Mouse (Mus musculus) intestine, embryonic 16.5 days (tissue): Measurements from ENCODE around the gene Olfr139. TPM values are rescaled to one million over a fixed set of nuclear protein-coding genes. Genes with fewer than 3 reads are reported as not detected.

Source experiments
- ATAC-seq: fragments of 200-750 bp; cut with Nextera tagmentation; 2 replicates; pipeline ENCODE4 v1.8.0; 2017; ENCODE audit warnings: moderate TSS enrichment, moderate library complexity
- H3K27ac ChIP-seq: fragments of 300-500 bp; sonication (generic); 2 replicates; pipeline ENCODE4 v1.5.1; 2014; ENCODE audit warnings: mild to moderate bottlenecking, low read length
- H3K27me3 ChIP-seq: fragments of 300-500 bp; sonication (generic); replicated peaks from 2 replicates; pipeline ENCODE4 v1.6.1; 2014; ENCODE audit warnings: low read length, control low read depth, mixed read lengths; ENCODE audit not compliant: control insufficient read depth, insufficient read depth
- H3K36me3 ChIP-seq: fragments of 300-500 bp; sonication (generic); 2 replicates; pipeline ENCODE4 v1.6.1; 2014; ENCODE audit warnings: low read length, control low read depth; ENCODE audit not compliant: control insufficient read depth, insufficient read depth
- H3K4me1 ChIP-seq: fragments of 300-500 bp; sonication (generic); 2 replicates; pipeline ENCODE4 v1.6.1; 2014; ENCODE audit warnings: low read length, control low read depth, mixed read lengths; ENCODE audit not compliant: control insufficient read depth, insufficient read depth
- H3K4me2 ChIP-seq: fragments of 300-500 bp; sonication (generic); 2 replicates; pipeline ENCODE4 v1.6.1; 2014; ENCODE audit warnings: low read depth, low read length, control low read depth
- H3K4me3 ChIP-seq: fragments of 300-500 bp; sonication (generic); 2 replicates; pipeline ENCODE4 v1.5.1; 2014; ENCODE audit warnings: mild to moderate bottlenecking, low read length
- H3K9ac ChIP-seq: fragments of 300-500 bp; sonication (generic); 2 replicates; pipeline ENCODE4 v1.6.1; 2014; ENCODE audit warnings: low read depth, low read length
- H3K9me3 ChIP-seq: fragments of 300-500 bp; sonication (generic); 2 replicates; pipeline ENCODE4 v1.6.1; 2016; ENCODE audit warnings: low read length, control low read depth; ENCODE audit not compliant: control insufficient read depth
- WGBS: fragments of 180-500 bp; shearing (Covaris S2); extraction: QIAGEN DNeasy Blood & Tissue Kit; methylation state at CpG from one replicate; pipeline ENCODE4 v1.1.7; 2014; 5-methylcytosine and 5-hydroxymethylcytosine counted together
- polyA plus RNA-seq: library from polyadenylated mRNA; unstranded; fragments of >200 nt; fragmentation: Nextera tagmentation; extraction: Ambion mirVana; gene quantifications from 2 replicates; pipeline ENCODE4 v1.2.1, GENCODE M21; 2015

Olfr139 gene
- not detected in 2 replicates for polyA plus RNA-seq

DNA sequence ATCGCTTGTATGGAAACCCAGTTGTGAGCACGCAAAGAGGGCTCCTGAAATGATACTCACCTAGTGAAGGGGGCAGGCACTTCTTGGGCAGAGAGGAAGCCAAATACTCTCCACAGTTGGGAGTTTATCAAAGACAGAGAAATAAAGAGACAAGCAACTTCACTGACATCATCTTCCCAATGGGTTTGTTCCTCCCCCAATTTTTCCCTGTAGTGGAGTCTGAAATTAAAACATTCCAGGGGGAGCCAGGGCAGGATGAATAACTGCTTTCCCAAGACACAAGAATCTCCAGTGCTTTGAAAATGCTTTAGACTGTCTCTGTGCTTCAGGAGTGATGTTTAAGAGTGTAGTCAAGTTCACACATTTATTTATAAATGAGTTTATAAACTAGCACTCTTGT, at the start of gene Olfr139, which contains the start of gene Olfr399:
TSS of gene Olfr139 (minus strand) at position 101 of the 400 bp plus-strand sequence.
TSS of gene Olfr399 (minus strand) at position 165 of the 400 bp plus-strand sequence.
- no peaks in the 10 kb centered on the region for H3K36me3 ChIP-seq

DNA sequence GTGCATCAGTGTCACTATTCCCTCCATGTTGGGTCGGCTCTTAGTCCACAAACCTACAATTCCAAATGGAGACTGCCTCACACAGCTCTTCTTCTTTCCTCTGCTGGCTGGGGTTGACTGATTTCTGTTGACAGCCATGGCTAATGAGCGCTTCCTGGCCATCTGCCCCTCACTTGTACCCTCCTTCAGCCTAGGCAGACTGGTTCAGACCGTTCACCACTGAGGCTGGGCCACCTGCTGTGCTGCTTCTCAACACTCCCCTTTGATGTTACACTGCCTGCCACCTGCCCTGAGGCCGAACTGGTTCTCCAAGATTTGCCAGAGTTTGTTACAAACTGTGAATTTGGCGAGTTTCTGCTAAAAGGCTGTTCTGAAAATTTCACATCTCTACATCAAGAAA, 48.7 kb upstream of the Olfr139 start:
- H3K27ac ChIP-seq = no peak overlapping the region
- no peaks in the 10 kb centered on the region for H3K4me1 ChIP-seq
- ATAC-seq = no peak
- 0 out of 2 replicates have a peak, but pooled peaks cover 3% of the 10 kb centered on the region for H3K9me3 ChIP-seq
- no peak overlapping the region for H3K4me3 ChIP-seq
- no peaks in the 10 kb centered on the region for H3K36me3 ChIP-seq
- H3K9ac ChIP-seq = no peak overlapping the region
- 40% methylated on average over 5 of the region's 5 CpGs for WGBS
- no peak overlapping the region for H3K4me2 ChIP-seq
- no peaks in the 10 kb centered on the region for H3K27me3 ChIP-seq

More for the DNA sequence above, at the start of gene Olfr139, which contains the start of gene Olfr399:
- no peaks in the 10 kb centered on the region for H3K4me1 ChIP-seq
- H3K4me2 ChIP-seq = no peak within 1 kb of the TSS
- WGBS = 83% methylated on average over 2 of the region's 2 CpGs
- H3K27ac ChIP-seq = no peak within 1 kb of the TSS
- no peak within 1 kb of the TSS for H3K4me3 ChIP-seq
- no peaks in the 10 kb centered on the region for H3K9me3 ChIP-seq
- no peak within 1 kb of the TSS for H3K9ac ChIP-seq
- no peaks in the 10 kb centered on the region for H3K27me3 ChIP-seq
- no peak for ATAC-seq

DNA sequence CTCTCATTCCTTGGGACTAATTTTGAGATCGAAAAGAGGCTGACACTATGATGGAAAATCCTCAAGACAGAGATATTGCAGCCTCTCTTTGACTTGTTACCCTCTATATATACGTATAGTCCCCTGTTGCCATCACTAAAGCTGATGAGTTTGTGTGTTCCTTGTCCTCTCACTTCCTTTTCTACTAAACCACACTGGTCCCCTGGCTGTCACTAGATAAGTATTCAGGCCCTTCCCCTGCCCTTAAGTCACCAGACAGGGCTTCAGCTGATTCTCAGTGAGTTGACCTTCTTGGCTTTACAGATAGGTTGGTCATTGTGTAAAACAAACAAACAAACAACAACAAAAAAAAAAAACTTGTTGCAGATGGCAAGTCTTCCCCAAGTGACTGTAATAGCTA, 45.2 kb upstream of the Olfr139 start:
- Histone ChIP-seq H3K27me3 (no peaks in the 10 kb centered on the region), H3K4me1 (no peaks in the 10 kb centered on the region), H3K36me3 (no peaks in the 10 kb centered on the region), H3K4me3 (no peak overlapping the region), H3K9ac (no peak overlapping the region), H3K27ac (no peak overlapping the region), H3K9me3 (no peaks in the 10 kb centered on the region), H3K4me2 (no peak overlapping the region)
- 50% methylated on average over 2 of the region's 2 CpGs for WGBS
- ATAC-seq = no peak

DNA sequence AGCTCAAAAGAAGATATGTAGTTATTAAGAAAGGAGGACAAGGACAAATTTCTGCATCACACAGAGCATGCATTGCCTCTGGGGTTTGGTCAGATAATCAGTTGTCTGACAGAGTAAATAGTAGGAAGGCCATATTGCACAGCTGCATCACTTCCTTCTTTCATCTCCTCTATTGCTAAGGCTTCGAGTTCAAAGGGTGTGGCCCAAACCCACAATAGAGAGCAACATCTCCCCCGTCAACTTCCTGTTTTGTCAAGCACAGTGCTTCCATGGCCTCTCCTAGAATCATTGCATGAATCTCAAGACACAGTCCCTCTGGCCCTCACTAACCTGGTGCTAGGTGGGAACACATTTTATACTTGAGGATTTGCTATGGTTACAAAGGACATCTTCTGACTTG, 44.4 kb upstream of the Olfr139 start:
- no peak for ATAC-seq
- no peak overlapping the region for H3K4me2 ChIP-seq
- H3K9ac ChIP-seq = no peak overlapping the region
- no peaks in the 10 kb centered on the region for H3K9me3 ChIP-seq
- H3K4me3 ChIP-seq = no peak overlapping the region
- H3K4me1 ChIP-seq = no peaks in the 10 kb centered on the region
- no peaks in the 10 kb centered on the region for H3K27me3 ChIP-seq
- 72% methylated on average over 2 of the region's 2 CpGs for WGBS
- no peaks in the 10 kb centered on the region for H3K36me3 ChIP-seq
- H3K27ac ChIP-seq = no peak overlapping the region

DNA sequence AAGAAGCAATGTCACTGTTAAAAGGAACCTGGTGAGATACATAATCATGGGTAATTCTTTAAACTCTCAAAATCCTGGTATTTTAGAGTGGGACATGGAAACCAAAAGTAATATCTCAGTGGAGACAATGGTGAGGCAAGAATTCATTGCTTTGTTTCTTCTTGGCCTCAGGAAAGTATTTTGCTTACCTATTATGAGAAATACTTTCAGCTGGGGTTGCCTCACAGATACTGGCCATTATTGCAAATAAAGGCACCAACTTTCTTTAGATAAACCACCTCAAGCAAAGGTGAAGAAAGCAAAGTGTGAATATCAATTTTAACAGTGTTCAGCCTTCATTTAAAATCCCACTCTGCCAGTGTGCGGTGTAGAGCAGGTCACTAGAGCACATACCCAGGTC, 13.3 kb upstream of the Olfr139 start, which contains the start of gene Zfp616:
TSS of gene Zfp616 (plus strand) at position 301 of the 400 bp plus-strand sequence.
- H3K9ac ChIP-seq = no peak within 1 kb of the TSS
- no peak for ATAC-seq
- no peaks in the 10 kb centered on the region for H3K27me3 ChIP-seq
- H3K4me2 ChIP-seq = no peak within 1 kb of the TSS
- H3K4me3 ChIP-seq = no peak within 1 kb of the TSS
- no peaks in the 10 kb centered on the region for H3K4me1 ChIP-seq
- 93% methylated on average over 1 of the region's 1 CpGs for whole genome bisulfite sequencing
- H3K9me3 ChIP-seq = no peaks in the 10 kb centered on the region
- H3K36me3 ChIP-seq = no peaks in the 10 kb centered on the region
- no peak within 1 kb of the TSS for H3K27ac ChIP-seq

DNA sequence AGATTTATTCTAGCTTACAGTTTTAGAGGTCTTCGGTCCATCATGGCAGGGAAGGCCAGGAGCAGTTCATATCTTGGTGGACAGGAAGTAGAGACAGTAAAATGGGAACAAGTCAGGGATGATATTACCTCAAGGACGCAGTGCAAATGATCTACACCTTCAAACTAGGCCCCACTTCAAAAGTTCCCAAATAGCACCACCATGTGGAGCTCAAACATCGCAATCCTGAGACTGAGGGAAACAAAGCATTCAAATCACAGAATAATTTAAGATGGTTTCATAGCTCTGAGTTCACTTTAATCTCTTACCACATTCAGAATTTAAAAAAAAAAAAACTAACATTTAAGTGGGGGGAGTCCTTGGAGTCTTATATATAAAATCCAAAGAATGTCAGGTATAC, 5.0 kb downstream of the Olfr139 start:
- WGBS = 70% methylated on average over 3 of the region's 3 CpGs
- no peak overlapping the region for H3K9ac ChIP-seq
- H3K4me3 ChIP-seq = no peak overlapping the region
- H3K36me3 ChIP-seq = no peaks in the 10 kb centered on the region
- ATAC-seq = no peak
- H3K9me3 ChIP-seq = no peaks in the 10 kb centered on the region
- no peak overlapping the region for H3K27ac ChIP-seq
- no peak overlapping the region for H3K4me2 ChIP-seq
- H3K4me1 ChIP-seq = no peaks in the 10 kb centered on the region
- no peaks in the 10 kb centered on the region for H3K27me3 ChIP-seq

Other genes starting within 250 kb of the Olfr139 start
- not detected in 2 replicates for gene Olfr392, start 239.5 kb downstream of the Olfr139 start, polyA plus RNA-seq
- not detected in 2 replicates for gene Olfr393, start 205.1 kb downstream of the Olfr139 start, polyA plus RNA-seq
- gene Olfr394, start 165.8 kb downstream of the Olfr139 start, polyA plus RNA-seq = not detected in 2 replicates
- not detected in 2 replicates for gene Olfr395, start 147.3 kb downstream of the Olfr139 start, polyA plus RNA-seq
- not detected in 2 replicates for gene Olfr23, start 119.9 kb downstream of the Olfr139 start, polyA plus RNA-seq
- not detected in 2 replicates for gene Olfr397, start 95.7 kb downstream of the Olfr139 start, polyA plus RNA-seq
- not detected in 2 replicates for gene Olfr398, start 66.1 kb downstream of the Olfr139 start, polyA plus RNA-seq
- gene Olfr399, start 64 bp upstream of the Olfr139 start, polyA plus RNA-seq = not detected in 2 replicates
- 0.05 TPM in 1 of 2 replicates, not detected in the other for gene Zfp616, start 13.4 kb upstream of the Olfr139 start, polyA plus RNA-seq
- not detected in 2 replicates for gene Olfr401, start 57.2 kb upstream of the Olfr139 start, polyA plus RNA-seq
- gene Olfr402, start 97.0 kb upstream of the Olfr139 start, polyA plus RNA-seq = not detected in 2 replicates
- not detected in 2 replicates for gene Olfr403, start 129.7 kb upstream of the Olfr139 start, polyA plus RNA-seq
- not detected in 2 replicates for gene Olfr43, start 154.8 kb upstream of the Olfr139 start, polyA plus RNA-seq
- gene Olfr406, start 203.3 kb upstream of the Olfr139 start, polyA plus RNA-seq = not detected in 2 replicates
- gene Olfr59, start 227.2 kb upstream of the Olfr139 start, polyA plus RNA-seq = not detected in 2 replicates